Mouse (Mus musculus): ENCODE measurements around the gene Icmt.
A peak's percentile ranks its signal among the peaks of the same experiment; 100 is the strongest.

Icmt gene

DNA sequence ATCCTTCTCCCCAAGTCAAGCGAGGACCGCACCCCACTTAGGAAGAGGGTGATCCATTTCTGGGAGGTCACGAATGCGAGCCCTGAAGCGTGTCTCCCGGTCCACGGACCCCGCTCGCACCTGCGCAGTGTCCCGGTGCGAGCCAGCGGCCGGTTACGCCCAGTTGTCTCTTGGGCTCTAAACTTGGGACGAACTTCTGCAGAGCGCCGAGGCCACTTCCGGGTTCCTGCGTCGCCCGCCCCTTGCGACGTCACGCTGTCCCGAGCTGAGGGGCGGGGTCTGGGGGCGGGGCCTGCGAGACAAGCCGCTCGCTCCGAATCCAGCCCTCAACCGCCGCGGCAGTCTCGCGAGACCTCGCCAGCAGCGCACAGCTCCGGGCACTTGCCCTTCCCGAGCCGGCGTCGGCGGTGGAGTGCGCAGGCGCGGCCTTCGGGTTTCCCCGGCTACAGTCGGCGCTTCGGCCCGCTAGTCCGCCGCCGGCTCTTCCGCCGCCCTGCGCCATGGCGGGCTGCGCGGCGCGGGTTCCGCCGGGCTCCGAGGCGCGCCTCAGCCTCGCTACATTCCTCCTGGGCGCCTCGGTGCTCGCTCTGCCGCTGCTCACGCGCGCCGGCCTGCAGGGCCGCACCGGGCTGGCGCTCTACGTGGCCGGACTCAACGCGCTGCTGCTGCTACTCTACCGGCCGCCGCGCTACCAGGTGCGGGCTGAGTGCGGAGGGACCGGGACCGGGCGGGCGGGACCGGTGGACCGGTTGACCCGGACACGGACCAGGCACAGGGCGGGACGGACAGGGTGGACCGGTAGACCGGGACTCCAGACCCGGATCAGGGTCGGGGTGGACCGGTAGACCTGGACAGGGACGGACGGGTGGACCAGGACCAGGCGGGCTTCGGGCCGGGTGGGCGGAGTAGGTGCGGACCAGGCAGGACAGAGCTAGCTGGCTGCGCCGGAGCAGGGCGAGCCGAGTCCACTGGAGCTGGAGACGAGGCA, at the start of gene Icmt:
Gene Icmt (plus strand): TSS at position 354 of the 988 bp plus-strand sequence.
- peak; percentile 100 for DNase-seq

DNA sequence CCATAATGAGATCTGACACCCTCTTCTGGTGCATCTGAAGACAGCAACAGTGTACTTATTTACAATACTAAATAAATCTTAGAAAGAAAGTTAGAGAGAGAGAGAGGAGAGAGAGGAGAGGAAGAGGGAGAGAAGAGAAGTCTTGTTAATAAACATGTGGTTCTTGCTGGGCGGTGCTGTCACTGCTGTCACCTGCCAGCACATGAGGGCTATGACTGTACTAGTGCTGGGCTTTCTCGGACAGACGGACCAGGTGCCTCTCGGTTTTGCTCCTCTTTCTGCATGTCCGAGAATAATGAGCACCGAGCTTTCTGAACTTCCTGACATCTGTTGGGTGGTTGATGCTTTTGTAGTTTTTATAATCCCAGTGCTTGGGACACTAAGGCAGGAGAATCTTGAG, 46.4 kb upstream of the Icmt start:
- no peak for DNase-seq

GRCm38 (mm10) chr4:152253183-152253759, 43.8 kb upstream of the Icmt start:
- DNase-seq, result no peak

DNA sequence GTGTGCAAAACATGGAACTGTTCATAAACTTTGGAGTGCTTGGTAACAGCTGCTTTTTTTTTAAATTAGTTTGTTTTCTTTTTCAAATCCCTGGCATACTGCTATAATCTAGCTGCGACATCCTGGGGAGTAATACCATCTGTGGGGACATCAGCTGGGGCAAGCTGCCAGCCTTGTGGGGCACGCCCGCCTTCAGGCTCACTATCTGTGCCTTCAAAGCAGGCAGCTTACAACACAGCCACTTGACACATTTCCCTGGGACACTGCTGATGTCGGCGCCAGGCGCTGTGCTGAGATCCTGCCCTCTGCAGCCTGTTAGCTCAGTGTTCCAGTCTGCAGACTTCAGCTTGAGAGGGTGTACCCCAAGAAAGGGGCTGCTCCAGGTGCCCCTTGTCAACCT, 40.0 kb upstream of the Icmt start:
- peak; percentile 74 to 91 for DNase-seq

- DNase-seq, result no peak
These were observed 36.6 kb upstream of the Icmt start for GRCm38 (mm10) chr4:152260451-152260850.

DNA sequence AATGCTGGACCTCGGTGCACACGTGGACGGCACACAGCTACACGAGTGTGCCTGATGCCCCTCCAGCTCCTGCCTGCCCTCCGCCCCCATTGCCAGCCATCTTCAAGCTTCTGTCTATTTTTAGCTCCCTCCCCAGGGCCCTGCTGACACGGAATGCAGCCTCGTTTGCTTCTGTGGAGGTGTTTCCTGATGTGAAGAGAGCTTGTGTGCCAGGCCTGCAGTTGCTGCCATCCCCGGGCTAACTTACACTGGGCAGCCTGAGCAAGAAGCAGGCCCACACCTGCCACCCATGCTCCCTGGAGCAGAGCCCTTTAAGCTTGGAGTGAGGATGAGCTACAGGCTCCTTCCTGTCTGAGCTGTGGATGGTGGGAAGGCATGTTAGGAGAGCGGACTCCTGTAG, 34.8 kb upstream of the Icmt start:
- DNase-seq, result no peak

DNA sequence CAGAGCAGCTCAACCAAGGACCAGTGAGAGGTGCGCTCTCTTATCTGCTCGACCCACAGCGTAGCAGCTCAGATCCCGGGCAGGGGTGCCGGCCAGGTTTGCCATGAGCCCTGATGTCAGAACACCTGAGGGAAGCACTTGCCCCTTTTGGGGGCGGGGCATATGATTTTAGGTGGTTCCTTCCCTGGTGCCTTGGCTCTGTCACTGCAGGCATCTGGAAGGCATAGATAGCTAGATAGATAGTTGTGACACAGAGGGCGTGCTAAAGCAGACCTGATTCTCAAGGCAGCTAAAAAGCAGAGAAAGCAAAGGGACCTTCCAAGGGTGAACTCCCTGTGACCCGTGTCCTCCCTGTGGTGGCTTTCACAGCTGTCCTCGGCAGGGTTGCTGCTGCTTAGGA, 33.9 kb upstream of the Icmt start:
- DNase-seq, result no peak

DNA sequence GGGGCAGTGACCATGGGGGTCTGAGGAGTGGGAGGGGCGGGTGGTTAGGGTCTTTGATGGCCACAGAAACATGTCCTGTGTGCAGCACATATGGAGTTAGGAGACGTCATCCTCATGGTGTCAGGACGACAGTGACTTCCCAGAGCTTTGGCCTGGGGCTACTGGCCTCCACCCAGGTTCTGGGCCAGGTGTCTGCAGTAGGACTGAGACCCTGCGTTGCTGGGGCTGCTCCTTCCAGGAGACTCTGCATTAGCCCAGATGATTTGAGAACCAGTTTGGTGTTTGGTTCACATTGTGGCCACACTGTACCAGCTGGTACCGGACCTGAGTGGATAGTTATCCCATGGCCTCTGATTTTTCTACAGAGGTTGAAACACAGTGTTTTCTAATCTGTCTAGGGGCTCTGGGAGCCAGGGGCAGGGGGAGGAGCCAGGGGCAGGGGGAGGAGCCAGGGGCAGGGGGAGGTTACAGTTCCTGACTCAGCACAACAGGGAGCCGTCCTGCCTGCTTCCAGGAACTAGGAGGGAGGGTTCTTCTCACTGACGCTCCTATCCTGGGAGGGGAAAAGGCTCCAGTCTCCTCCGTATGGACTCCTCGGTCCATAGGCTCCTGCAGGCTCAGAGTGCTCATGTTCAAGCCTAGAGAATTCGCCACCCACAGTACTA, 33.4 kb upstream of the Icmt start:
- DNase-seq, result no peak

GRCm38 (mm10) chr4:152264177-152264530, 32.9 kb upstream of the Icmt start:
- DNase-seq, result no peak

- DNase-seq, result no peak
These were observed 32.0 kb upstream of the Icmt start for GRCm38 (mm10) chr4:152264867-152265568.

DNA sequence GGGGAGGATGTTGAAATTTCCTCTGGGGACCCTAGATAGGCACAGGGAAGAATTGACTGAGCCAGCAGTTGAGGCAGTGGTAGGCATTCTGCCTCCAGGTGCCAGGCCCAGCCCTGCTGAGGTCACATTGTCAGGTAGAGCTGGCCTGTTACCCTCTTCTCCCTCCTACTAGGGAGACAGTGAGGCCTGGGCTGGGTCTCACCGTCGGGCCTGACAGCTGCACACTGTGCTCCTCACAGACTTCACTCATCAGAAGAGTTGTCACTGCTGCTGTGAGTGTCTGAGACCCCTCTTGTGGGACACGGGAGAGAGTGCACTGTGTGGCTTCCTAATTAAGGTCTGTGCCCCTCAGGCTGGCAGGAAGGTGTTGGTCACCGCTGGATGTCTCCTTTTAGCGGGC, 31.2 kb upstream of the Icmt start:
- no peak for DNase-seq

- DNase-seq, result peak in 1 of 2 experiments; percentile 34
These were observed 30.7 kb upstream of the Icmt start for GRCm38 (mm10) chr4:152266236-152266895.

- peak; percentile 63 to 84 for DNase-seq
These were observed 29.2 kb upstream of the Icmt start for GRCm38 (mm10) chr4:152267748-152268369.

DNA sequence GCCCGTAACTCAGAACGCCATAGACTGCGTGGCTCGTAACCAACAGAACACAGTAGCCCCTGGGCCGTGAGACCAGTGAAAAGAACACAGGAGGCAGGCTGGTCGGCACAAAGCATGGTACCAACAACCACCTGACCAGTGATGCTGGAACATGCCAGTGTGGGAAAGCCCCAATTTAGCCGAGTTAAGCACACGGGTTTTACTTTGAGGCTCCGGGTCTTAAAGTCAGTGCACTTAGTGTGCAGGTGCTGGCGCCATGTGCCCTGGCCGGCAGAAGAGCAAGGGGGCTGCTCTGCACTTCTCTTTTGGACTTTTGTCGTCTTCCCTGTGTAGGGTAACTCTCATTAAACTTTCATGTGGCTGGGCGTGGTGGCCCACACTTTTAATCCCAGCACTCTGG, 27.1 kb upstream of the Icmt start:
- DNase-seq, result no peak

DNA sequence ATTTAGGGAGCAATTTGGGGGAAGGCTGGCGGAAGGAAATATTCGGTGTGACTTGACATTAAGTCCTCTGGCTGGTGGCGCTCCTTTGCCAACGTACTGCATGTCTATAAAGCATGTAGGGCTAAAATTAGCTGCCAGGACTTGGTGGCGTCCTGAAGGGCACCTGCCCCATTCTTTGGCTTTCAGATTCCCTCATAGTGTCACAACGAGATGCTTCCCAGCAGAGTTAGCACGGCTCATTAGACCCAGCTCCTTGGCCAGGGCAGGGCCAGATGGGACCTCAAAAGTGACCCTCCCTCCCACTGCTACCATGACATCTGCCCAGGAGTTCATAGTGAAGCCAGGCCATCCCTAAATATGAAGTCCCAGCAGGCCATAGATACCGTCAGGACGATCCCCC, 26.4 kb upstream of the Icmt start:
- DNase-seq, result no peak

- DNase-seq, result no peak
These were observed 25.7 kb upstream of the Icmt start for GRCm38 (mm10) chr4:152271334-152271733.

DNA sequence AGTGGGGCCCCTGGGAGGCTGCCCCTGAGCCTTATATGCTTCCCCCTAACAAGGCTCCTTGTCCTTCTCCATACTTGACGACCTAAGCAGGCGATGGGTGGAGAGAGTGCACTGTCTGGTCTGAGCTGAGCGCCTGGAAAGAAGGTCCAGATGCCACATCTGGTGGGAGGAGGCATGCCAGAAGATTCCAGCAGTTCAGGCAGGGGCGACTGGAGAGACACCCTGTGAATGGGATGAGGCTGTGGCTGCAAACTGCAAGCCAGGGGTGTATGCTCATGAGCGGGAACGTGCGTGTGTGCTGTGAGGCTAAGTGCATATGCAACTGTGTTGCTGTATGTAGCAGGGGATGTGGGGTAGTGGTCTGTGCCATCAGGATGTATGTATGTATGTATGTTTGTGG, 25.0 kb upstream of the Icmt start:
- no peak for DNase-seq

- DNase-seq, result peak; percentile 68 to 85
These were observed 24.5 kb upstream of the Icmt start for GRCm38 (mm10) chr4:152272449-152273049.

DNA sequence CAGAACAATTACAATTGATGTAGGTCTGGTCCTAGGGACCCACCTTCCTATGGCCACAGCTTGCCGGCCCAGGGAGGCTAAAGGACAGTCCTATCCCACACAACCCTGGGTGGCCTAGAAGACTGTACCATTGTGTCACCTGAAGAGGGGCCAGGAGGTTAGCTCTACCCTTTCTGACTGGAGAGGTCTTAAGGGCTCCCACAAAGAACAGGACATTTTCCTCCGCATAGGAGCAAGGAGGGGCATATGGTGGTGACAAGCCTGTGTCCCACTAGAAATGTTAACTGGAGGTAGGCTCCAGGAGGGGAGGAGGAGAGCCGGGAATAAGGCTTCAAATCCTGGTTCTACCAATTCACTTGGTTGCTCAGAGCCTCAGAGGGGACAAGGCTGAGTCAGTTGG, 23.8 kb upstream of the Icmt start:
- no peak for DNase-seq

DNA sequence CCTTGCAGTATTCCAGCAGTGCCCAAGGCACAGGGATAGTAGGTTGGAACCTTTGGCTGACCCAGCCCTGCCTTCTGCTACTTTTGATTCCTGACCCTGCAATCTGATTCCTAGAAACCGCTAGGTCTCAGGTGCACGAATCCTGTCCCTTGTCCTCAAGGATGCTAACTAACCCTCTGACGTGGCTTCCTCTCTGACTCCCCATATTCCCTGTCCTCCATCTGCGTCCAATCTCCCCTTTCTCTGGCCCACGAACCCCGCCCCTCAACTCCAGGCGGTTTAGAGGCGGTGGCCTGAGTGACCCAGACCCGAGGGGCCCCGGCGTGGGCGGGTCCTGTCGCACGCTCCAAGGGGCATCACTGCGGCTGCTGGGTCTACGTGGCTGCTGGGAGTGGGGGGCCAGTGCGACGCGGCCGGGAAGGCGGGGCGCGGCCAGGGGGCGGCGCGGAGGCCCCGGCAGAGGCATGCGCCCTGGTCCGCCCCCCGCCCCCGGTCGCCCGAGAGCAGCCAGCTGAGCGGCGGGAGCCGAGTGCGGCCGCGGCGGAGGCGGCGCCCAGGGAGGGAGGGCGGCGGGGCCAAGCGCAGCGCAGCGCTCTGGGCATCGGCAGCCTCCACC, 23.3 kb upstream of the Icmt start, which contains the start of gene Gpr153:
Gene Gpr153 (plus strand): TSS at position 612 of the 616 bp plus-strand sequence.
- peak; percentile 61 to 83 for DNase-seq

GRCm38 (mm10) chr4:152274681-152275131, 22.3 kb upstream of the Icmt start:
- DNase-seq, result peak; percentile 55 to 67

Data from lung, postnatal 4 days (tissue).